Mouse (Mus musculus) lung, embryonic 16.5 days (tissue): ENCODE measurements around the gene 4930435E12Rik. TPM values are rescaled to one million over a fixed set of nuclear protein-coding genes. Genes with fewer than 3 reads are reported as not detected.

ENCODE experiments used
- ATAC-seq: fragments of 200-750 bp; cut with Nextera tagmentation; 2 replicates; pipeline ENCODE4 v1.8.0; 2017; ENCODE audit warnings: low read depth, mild to moderate bottlenecking, moderate library complexity
- H3K27ac ChIP-seq: fragments of 300-500 bp; sonication (generic); 2 replicates; pipeline ENCODE4 v1.5.1; 2014; ENCODE audit warnings: mild to moderate bottlenecking, control low read depth, low read length
- H3K27me3 ChIP-seq: fragments of 300-500 bp; sonication (generic); 2 replicates; pipeline ENCODE4 v1.6.1; 2014; ENCODE audit warnings: low read depth, low read length, mixed read lengths; ENCODE audit not compliant: control insufficient read depth, insufficient read depth
- H3K36me3 ChIP-seq: fragments of 300-500 bp; sonication (generic); 2 replicates; pipeline ENCODE4 v1.6.1; 2014; ENCODE audit warnings: low read length; ENCODE audit not compliant: control insufficient read depth, insufficient read depth
- H3K4me1 ChIP-seq: fragments of 300-500 bp; sonication (generic); replicated peaks from 2 replicates; pipeline ENCODE4 v1.6.1; 2014; ENCODE audit warnings: low read length, mixed read lengths; ENCODE audit not compliant: control insufficient read depth, insufficient read depth
- H3K4me2 ChIP-seq: fragments of 300-500 bp; sonication (generic); 2 replicates; pipeline ENCODE4 v1.6.1; 2014; ENCODE audit warnings: low read depth, low read length, control low read depth
- H3K4me3 ChIP-seq: fragments of 300-500 bp; sonication (generic); 2 replicates; pipeline ENCODE4 v1.5.1; 2014; ENCODE audit warnings: mild to moderate bottlenecking, low read length, control low read depth
- H3K9ac ChIP-seq: fragments of 300-500 bp; sonication (generic); 2 replicates; pipeline ENCODE4 v1.6.1; 2014; ENCODE audit warnings: low read length, control low read depth
- H3K9me3 ChIP-seq: fragments of 300-500 bp; sonication (generic); 2 replicates; pipeline ENCODE4 v1.6.1; 2016; ENCODE audit warnings: low read length; ENCODE audit not compliant: control insufficient read depth
- WGBS: fragments of 180-500 bp; shearing (Covaris S2); extraction: QIAGEN DNeasy Blood & Tissue Kit; methylation state at CpG from one replicate; pipeline ENCODE4 v1.1.7; 2014; 5-methylcytosine and 5-hydroxymethylcytosine counted together
- polyA plus RNA-seq: library from polyadenylated mRNA; unstranded; fragments of >200 nt; fragmentation: Nextera tagmentation; extraction: Ambion mirVana; gene quantifications from 2 replicates; pipeline ENCODE4 v1.2.1, GENCODE M21; 2015

The 4930435E12Rik gene
- polyA plus RNA-seq, 1 experiment from 2014 or later = not detected

GRCm38 (mm10) chr16:38800091-38800490 lies 28.5 kb downstream of the 4930435E12Rik start, which contains the start of gene Upk1b:
Upk1b (minus strand) TSS chr16:38800328.
- peak; percentile 63 for ATAC-seq
- Histone ChIP-seq H3K4me1 (peaks cover 7% of the 10 kb centered on the region; the same call in 1 of the 2 replicates), H3K9ac (no peak within 1 kb of the TSS), H3K27ac (no peak within 1 kb of the TSS), H3K36me3 (no peaks in the 10 kb centered on the region), H3K4me3 (no peak within 1 kb of the TSS), H3K9me3 (no peaks in the 10 kb centered on the region), H3K27me3 (no peaks in the 10 kb centered on the region), H3K4me2 (no peak within 1 kb of the TSS; the same call in 1 of the 2 replicates)
- WGBS = 18% methylated on average over 10 of the region's 10 CpGs

GRCm38 (mm10) chr16:38798957-38799450 lies 29.5 kb downstream of the 4930435E12Rik start:
- peak; percentile 79 for ATAC-seq
- Histone ChIP-seq H3K27ac (peak overlapping the region; percentile 26; the same call in 1 of the 2 replicates), H3K4me1 (peaks cover 7% of the 10 kb centered on the region; the same call in 1 of the 2 replicates), H3K4me3 (no peak overlapping the region), H3K4me2 (no peak overlapping the region), H3K9ac (no peak overlapping the region), H3K36me3 (no peaks in the 10 kb centered on the region), H3K9me3 (no peaks in the 10 kb centered on the region), H3K27me3 (no peaks in the 10 kb centered on the region)
- 47% methylated on average over 3 of the region's 3 CpGs for WGBS

GRCm38 (mm10) chr16:38793120-38793519 lies 35.4 kb downstream of the 4930435E12Rik start:
- WGBS = 39% methylated on average over 6 of the region's 6 CpGs

GRCm38 (mm10) chr16:38789966-38790365 lies 38.6 kb downstream of the 4930435E12Rik start:
- WGBS = 76% methylated on average over 3 of the region's 3 CpGs
- no peaks in the 10 kb centered on the region for H3K27me3 ChIP-seq
- no peak for ATAC-seq

More at GRCm38 (mm10) chr16:38793120-38793519, 35.4 kb downstream of the 4930435E12Rik start:
- Histone ChIP-seq H3K36me3 (no peaks in the 10 kb centered on the region), H3K27ac (no peak overlapping the region), H3K4me2 (0 out of 2 replicates have a peak overlapping the region, but pooled peaks have one; percentile 3), H3K9me3 (no peaks in the 10 kb centered on the region), H3K4me1 (peaks cover 5% of the 10 kb centered on the region), H3K4me3 (no peak overlapping the region), H3K9ac (0 out of 2 replicates have a peak overlapping the region, but pooled peaks have one; percentile 21), H3K27me3 (no peaks in the 10 kb centered on the region)
- peak; percentile 85 for ATAC-seq

GRCm38 (mm10) chr16:38789016-38789415 lies 39.5 kb downstream of the 4930435E12Rik start:
- no peak for ATAC-seq
- Histone ChIP-seq H3K27ac (no peak overlapping the region), H3K9me3 (no peaks in the 10 kb centered on the region), H3K9ac (no peak overlapping the region), H3K4me3 (no peak overlapping the region), H3K4me2 (no peak overlapping the region), H3K36me3 (no peaks in the 10 kb centered on the region), H3K27me3 (no peaks in the 10 kb centered on the region), H3K4me1 (peaks cover 5% of the 10 kb centered on the region)
- 75% methylated on average over 2 of the region's 2 CpGs for WGBS

More at GRCm38 (mm10) chr16:38789966-38790365, 38.6 kb downstream of the 4930435E12Rik start:
- H3K27ac ChIP-seq = no peak overlapping the region
- H3K9ac ChIP-seq = no peak overlapping the region
- no peaks in the 10 kb centered on the region for H3K9me3 ChIP-seq
- peaks cover 5% of the 10 kb centered on the region for H3K4me1 ChIP-seq
- no peak overlapping the region for H3K4me3 ChIP-seq
- H3K4me2 ChIP-seq = no peak overlapping the region
- H3K36me3 ChIP-seq = no peaks in the 10 kb centered on the region

- WGBS = 65% methylated on average over 7 of the region's 7 CpGs
- no peak for ATAC-seq
- Histone ChIP-seq H3K9ac (no peak overlapping the region), H3K4me2 (no peak overlapping the region), H3K9me3 (no peaks in the 10 kb centered on the region), H3K27ac (no peak overlapping the region), H3K27me3 (no peaks in the 10 kb centered on the region), H3K4me1 (no peaks in the 10 kb centered on the region), H3K4me3 (no peak overlapping the region), H3K36me3 (no peaks in the 10 kb centered on the region)
Observed at GRCm38 (mm10) chr16:38785301-38785700, 43.2 kb downstream of the 4930435E12Rik start.

- H3K9me3 ChIP-seq = no peaks in the 10 kb centered on the region
- no peaks in the 10 kb centered on the region for H3K36me3 ChIP-seq
- H3K4me2 ChIP-seq = no peak overlapping the region
- H3K4me3 ChIP-seq = no peak overlapping the region
- H3K27me3 ChIP-seq = no peaks in the 10 kb centered on the region
- H3K27ac ChIP-seq = no peak overlapping the region
- H3K9ac ChIP-seq = no peak overlapping the region
- H3K4me1 ChIP-seq = no peaks in the 10 kb centered on the region
- no peak for ATAC-seq
- 44% methylated on average over 2 of the region's 2 CpGs for WGBS
Observed at GRCm38 (mm10) chr16:38782524-38783067, 46.0 kb downstream of the 4930435E12Rik start.

GRCm38 (mm10) chr16:38781946-38782345 lies 46.6 kb downstream of the 4930435E12Rik start:
- 74% methylated on average over 2 of the region's 2 CpGs for WGBS

GRCm38 (mm10) chr16:38780960-38781572 lies 47.5 kb downstream of the 4930435E12Rik start:
- H3K27me3 ChIP-seq = no peaks in the 10 kb centered on the region
- H3K4me3 ChIP-seq = no peak overlapping the region
- 93% methylated on average over 7 of the region's 7 CpGs for WGBS
- no peak overlapping the region for H3K9ac ChIP-seq
- no peak overlapping the region for H3K4me2 ChIP-seq
- no peaks in the 10 kb centered on the region for H3K9me3 ChIP-seq
- H3K36me3 ChIP-seq = no peaks in the 10 kb centered on the region
- no peak overlapping the region for H3K27ac ChIP-seq
- ATAC-seq = no peak
- no peaks in the 10 kb centered on the region for H3K4me1 ChIP-seq

More at GRCm38 (mm10) chr16:38781946-38782345, 46.6 kb downstream of the 4930435E12Rik start:
- H3K4me1 ChIP-seq = no peaks in the 10 kb centered on the region
- H3K36me3 ChIP-seq = no peaks in the 10 kb centered on the region
- H3K4me2 ChIP-seq = no peak overlapping the region
- no peak overlapping the region for H3K4me3 ChIP-seq
- H3K9ac ChIP-seq = no peak overlapping the region
- no peaks in the 10 kb centered on the region for H3K27me3 ChIP-seq
- no peak overlapping the region for H3K27ac ChIP-seq
- ATAC-seq = no peak
- no peaks in the 10 kb centered on the region for H3K9me3 ChIP-seq
